Comparison of ENCODE assay signal across 7 mouse cellular contexts in the genomic region with DNA sequence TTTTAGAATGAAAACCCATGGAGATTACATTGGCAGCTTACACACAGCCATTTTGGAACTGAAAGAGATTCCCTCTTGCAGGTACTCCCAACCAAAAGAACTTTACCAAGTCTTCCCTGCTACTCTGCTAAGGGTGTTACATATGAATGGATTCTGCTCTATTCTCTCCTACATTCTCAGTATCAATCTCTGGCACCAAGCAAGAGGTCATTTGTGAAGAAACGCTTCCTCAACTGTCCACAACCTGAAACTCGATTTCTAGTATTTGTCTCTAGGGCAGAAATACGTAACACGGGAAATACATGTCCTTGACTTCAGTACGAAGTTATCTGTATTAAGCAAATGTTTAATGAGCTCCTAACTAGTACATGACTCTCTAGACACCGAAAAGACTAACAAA. TPM values are rescaled to one million over a fixed set of nuclear protein-coding genes. Genes with fewer than 3 reads are reported as not detected.
A peak's percentile ranks its signal among the peaks of the same experiment; 100 is the strongest.
DNase-seq lines count a peak whose midpoint lies in the region; ATAC-seq lines count a peak whose summit lies in the region.

No protein-coding gene starts in this region.

- no peak for DNase-seq in spleen, postnatal 14 days (ENCODE audit: low spot score in 2 of 2)
- DNase-seq in right cerebral cortex, postnatal 25 days, result no peak
- DNase-seq in frontal cortex, adult 2 months (ENCODE audit: extremely low spot score in 1 of 2, low spot score in 1 of 2), result no peak

- no peak for ATAC-seq in megakaryocyte, adult 5-6 weeks (ENCODE audit: poor library complexity, severe bottlenecking)
- no peak for ATAC-seq in limb, embryonic 15.5 days (ENCODE audit: insufficient number of reproducible peaks, low FRiP score, low TSS enrichment, low read depth)

- H3K9ac ChIP-seq in limb, embryonic 15.5 days, result peak overlapping the region; percentile 83; the same call in 1 of the 2 replicates

- H3K36me3 ChIP-seq in megakaryocyte, embryonic 14.5 days (replicated peaks; ENCODE audit: low read length), result peaks cover 18% of the 10 kb centered on the region
- H3K36me3 ChIP-seq in erythroblast, embryonic 14.5 days (ENCODE audit: control insufficient read depth), result peaks cover 9% of the 10 kb centered on the region
- peaks cover 7% of the 10 kb centered on the region; the same call in 1 of the 2 replicates for H3K36me3 ChIP-seq in limb, embryonic 15.5 days

- H3K27me3 ChIP-seq in megakaryocyte, embryonic 14.5 days (replicated peaks), result no peaks in the 10 kb centered on the region
- H3K27me3 ChIP-seq in erythroblast, embryonic 14.5 days (ENCODE audit: control insufficient read depth), result no peaks in the 10 kb centered on the region
- H3K27me3 ChIP-seq in limb, embryonic 15.5 days, result no peaks in the 10 kb centered on the region

- H3K9me3 ChIP-seq in megakaryocyte, embryonic 14.5 days, result no peaks in the 10 kb centered on the region
- no peaks in the 10 kb centered on the region for H3K9me3 ChIP-seq in erythroblast, embryonic 14.5 days (ENCODE audit: control insufficient read depth, low read length)
- H3K9me3 ChIP-seq in limb, embryonic 15.5 days, result no peaks in the 10 kb centered on the region

- H3K4me1 ChIP-seq in megakaryocyte, embryonic 14.5 days, result peaks cover 15% of the 10 kb centered on the region
- peaks cover 20% of the 10 kb centered on the region for H3K4me1 ChIP-seq in erythroblast, embryonic 14.5 days (ENCODE audit: control insufficient read depth)
- no peaks in the 10 kb centered on the region for H3K4me1 ChIP-seq in limb, embryonic 15.5 days

- peak overlapping the region; percentile 98 for H3K4me3 ChIP-seq in megakaryocyte, embryonic 14.5 days (replicated peaks)
- peak overlapping the region; percentile 89 for H3K4me3 ChIP-seq in erythroblast, embryonic 14.5 days (replicated peaks)
- peak overlapping the region; percentile 63 for H3K4me3 ChIP-seq in limb, embryonic 15.5 days

- no peak overlapping the region for H3K27ac ChIP-seq in limb, embryonic 15.5 days

- H3K4me2 ChIP-seq in limb, embryonic 15.5 days, result peak overlapping the region; percentile 63

- WGBS in limb, embryonic 15.5 days, result 50% methylated on average over 6 of the region's 6 CpGs

RNA-seq across cellular contexts. Expression of a gene that starts 0.8 kb away (rescaled TPM):
- polyA plus RNA-seq in megakaryocyte, embryonic 14.5 days (2012; ENCODE audit: insufficient read depth, low replicate concordance), result 62.5 and 68.5 TPM in 2 replicates
- total RNA-seq in megakaryocyte, adult 5-6 weeks (2015), result 20.9 and 24.8 TPM in 2 replicates
- 20.0 and 22.4 TPM in 2 replicates for total RNA-seq in megakaryocyte, adult 5-6 weeks (2017)
- polyA plus RNA-seq in erythroblast, embryonic 14.5 days (2012), result 11.6 and 13.1 TPM in 2 replicates
- polyA plus RNA-seq in limb, embryonic 15.5 days (2015; fragmentation: Nextera tagmentation; extraction: Ambion mirVana), result 31.8 and 33.7 TPM in 2 replicates
- polyA plus RNA-seq in frontal cortex, adult 2 months (2012; rRNA removed), result 14.1 and 17.3 TPM in 2 replicates

RNA-seq across cellular contexts. Expression of a gene that starts 12.5 kb away (rescaled TPM):
- 2.5 and 3.8 TPM in 2 replicates for polyA plus RNA-seq in megakaryocyte, embryonic 14.5 days (2012; ENCODE audit: insufficient read depth, low replicate concordance)
- 48.8 and 55.3 TPM in 2 replicates for total RNA-seq in megakaryocyte, adult 5-6 weeks (2015)
- total RNA-seq in megakaryocyte, adult 5-6 weeks (2017), result 40.8 and 72.2 TPM in 2 replicates
- 0.38 and 0.43 TPM in 2 replicates for polyA plus RNA-seq in erythroblast, embryonic 14.5 days (2012)
- 9.5 and 13.7 TPM in 2 replicates for polyA plus RNA-seq in limb, embryonic 15.5 days (2015; fragmentation: Nextera tagmentation; extraction: Ambion mirVana)
- 82.7 and 105 TPM in 2 replicates for polyA plus RNA-seq in frontal cortex, adult 2 months (2012; rRNA removed)

RNA-seq across cellular contexts. Expression of a gene that starts 23.2 kb away (rescaled TPM):
- polyA plus RNA-seq in megakaryocyte, embryonic 14.5 days (2012; ENCODE audit: insufficient read depth, low replicate concordance), result 26.3 TPM in 1 of 2 replicates, not detected in the other
- total RNA-seq in megakaryocyte, adult 5-6 weeks (2015), result 197 and 221 TPM in 2 replicates
- total RNA-seq in megakaryocyte, adult 5-6 weeks (2017), result 298 and 306 TPM in 2 replicates
- 1.2 and 1.5 TPM in 2 replicates for polyA plus RNA-seq in erythroblast, embryonic 14.5 days (2012)
- polyA plus RNA-seq in limb, embryonic 15.5 days (2015; fragmentation: Nextera tagmentation; extraction: Ambion mirVana), result 302 and 328 TPM in 2 replicates
- 113 and 130 TPM in 2 replicates for polyA plus RNA-seq in frontal cortex, adult 2 months (2012; rRNA removed)
